Mouse (Mus musculus): ENCODE results near the gene Clec2i. TPM values are rescaled to one million over a fixed set of nuclear protein-coding genes. Genes with fewer than 3 reads are reported as not detected.
"Not testable (repeated sequence)": the region's sequence is repeated elsewhere in the genome, so short reads cannot be mapped to it uniquely, and the experiment has no call there.

The Clec2i gene
- total RNA-seq, 2 experiments from 2014 or later = 38.5 to 59.7 TPM

DNA sequence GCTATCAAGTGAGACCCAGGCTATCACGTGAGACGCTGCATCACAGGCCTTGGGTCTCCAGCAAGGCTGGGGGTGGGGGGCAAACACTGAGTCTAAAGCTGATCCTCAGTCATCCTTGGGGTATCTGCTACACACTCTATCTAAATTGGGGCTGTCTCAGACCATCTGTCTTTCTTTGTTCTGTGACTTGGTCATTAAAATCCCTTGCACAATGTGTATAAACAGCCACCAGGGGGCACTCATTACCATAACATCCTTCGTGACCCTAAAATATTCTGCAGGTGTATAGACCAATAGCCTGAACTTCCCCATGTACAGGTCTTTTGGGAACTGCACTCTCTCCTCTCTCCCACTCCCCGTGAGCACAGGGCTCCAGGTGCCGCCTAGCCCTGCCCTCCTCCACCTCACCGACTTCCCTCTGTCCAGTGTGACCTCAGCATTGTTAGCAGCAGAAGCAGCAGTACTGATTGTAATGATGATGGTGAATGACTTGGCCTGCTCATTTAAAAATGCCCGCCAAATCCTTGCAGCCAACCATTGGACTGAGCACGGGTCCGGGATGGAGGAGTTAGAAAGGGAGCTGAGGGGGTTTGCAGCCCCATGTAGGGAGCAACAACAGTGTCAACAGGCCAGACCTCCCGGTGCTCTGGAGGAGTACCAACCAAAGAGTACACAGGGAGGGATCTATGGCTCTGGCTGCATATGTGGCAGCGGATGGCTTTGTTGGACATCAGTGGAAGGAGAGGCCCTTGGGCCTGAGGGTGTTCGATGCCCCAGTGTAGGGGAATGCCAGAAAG, 33.2 kb upstream of the Clec2i start:
- peak; percentile 69 for ATAC-seq (ENCODE audit: poor library complexity, severe bottlenecking)

- no peak for ATAC-seq (ENCODE audit: poor library complexity, severe bottlenecking)
Observed at GRCm38 (mm10) chr6:128854895-128855294, 32.5 kb upstream of the Clec2i start.

DNA sequence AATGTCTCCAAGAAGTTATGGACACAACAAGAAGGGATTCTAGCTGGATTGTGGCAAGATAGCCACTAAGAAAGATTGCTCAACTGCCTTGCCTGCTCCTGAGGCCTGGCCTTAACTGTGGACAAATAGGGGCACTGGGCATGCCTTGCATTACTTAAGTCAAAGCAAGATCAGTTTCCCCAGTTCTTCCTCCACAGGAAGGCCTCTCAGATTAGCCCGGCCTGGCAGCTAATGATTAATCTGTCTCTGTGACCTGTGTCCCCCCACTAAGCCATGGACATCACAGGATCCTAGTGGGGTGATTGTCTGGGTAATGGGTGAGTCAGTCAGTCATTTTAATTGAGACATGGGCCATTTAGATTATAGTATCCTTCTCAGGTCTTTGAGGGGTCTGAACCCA, 31.9 kb upstream of the Clec2i start:
- no peak for ATAC-seq (ENCODE audit: poor library complexity, severe bottlenecking)

DNA sequence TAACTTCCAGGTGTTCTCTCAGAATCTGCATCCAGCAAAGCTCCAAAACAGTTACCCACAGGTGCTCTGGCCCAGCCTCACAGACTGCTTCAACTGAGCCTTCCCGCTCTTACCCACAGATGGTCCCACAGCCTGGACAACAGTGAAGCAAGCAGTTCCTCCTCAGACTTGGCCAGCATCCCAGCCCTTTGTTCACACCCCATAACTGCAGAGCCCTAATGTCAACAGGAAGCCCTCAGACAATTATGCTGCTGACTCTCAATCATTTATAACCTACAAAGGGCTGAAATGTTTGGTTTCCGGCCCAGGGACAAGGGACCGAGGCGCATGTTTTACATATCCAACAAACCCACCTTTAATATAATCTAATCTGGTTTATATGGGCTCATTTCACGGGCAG, 31.1 kb upstream of the Clec2i start:
- ATAC-seq (ENCODE audit: poor library complexity, severe bottlenecking) = peak; percentile 74

DNA sequence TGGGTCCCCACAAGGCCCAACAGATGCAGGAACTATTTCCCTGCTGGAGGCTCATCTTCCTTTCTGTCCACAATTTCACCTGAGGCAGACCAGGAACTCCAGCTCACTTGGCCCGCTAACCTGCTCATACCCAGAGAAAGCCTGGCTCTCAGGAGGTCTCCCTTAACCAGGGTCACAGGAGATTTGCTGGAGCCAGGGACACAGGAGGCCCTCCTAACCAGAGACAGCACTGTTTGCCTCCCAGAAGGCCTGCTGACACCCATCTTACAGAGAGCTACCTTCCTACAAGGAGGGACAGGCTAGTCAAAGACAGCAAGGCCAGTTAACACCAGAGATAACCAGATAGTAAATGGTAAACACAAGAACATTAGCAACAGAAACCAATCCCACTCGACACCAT, 29.4 kb upstream of the Clec2i start:
- no peak for ATAC-seq (ENCODE audit: poor library complexity, severe bottlenecking)

- ATAC-seq (ENCODE audit: poor library complexity, severe bottlenecking) = no peak
Observed at GRCm38 (mm10) chr6:128868861-128869260, 18.5 kb upstream of the Clec2i start.

DNA sequence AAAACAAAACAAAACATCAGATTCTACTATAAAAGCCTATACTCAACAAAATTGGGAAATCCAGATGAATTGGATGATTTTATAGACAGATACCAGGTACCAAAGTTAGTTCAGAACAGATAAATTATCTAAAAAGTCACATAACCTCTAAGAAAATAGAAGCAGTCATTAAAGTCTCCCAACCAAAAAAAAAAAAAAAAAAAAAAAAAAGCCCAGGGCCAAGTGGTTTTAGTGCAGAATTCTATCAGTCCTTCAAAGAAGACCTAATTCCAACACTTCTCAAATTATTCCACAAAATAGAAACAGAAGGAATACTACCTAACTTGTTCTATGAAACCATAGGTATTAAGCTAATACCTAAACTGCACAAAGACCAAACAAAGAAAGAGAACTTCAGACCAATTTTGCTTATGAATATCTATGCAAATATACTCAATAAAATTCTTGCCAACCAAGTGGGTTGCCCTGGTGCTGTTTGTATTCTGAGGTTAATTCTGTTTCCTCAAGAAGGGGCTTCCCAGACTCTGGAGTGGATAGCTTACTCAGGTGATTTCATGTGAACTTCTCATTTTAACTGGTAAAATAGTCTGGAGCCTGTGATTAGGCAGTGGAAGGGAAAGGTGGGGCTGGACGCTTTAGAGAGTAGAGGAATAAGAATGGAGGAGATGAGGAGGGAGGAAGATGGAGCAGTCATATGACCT, 15.3 kb upstream of the Clec2i start:
- no peak for ATAC-seq (ENCODE audit: poor library complexity, severe bottlenecking)

- peak; percentile 76 for ATAC-seq (ENCODE audit: poor library complexity, severe bottlenecking)
Observed at GRCm38 (mm10) chr6:128888834-128889233, 1.4 kb downstream of the Clec2i start.

DNA sequence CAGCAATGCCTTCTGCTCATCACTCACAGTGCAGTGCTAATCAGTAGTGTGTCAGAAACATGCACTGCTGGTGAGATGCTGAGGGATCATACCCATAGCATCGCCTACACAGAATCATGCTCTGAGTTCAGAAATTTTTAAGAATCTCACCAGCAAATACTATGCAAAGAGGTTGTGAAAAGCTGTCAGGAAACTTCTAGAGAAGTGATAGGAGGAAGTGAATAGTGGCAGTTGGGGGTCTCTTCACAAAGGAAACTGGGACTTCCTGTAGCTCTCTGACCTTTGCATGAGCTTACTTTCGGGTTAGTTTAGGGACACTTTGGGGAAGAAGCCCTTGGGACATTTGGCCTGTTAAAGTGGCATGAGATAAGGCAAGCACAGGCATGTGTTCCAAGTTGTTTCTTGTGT, 3.6 kb downstream of the Clec2i start, which contains the start of gene BC035044:
Gene BC035044, minus strand, starts transcription at position 179 of the 408 bp plus-strand sequence.
- ATAC-seq (ENCODE audit: poor library complexity, severe bottlenecking) = peak; percentile 51

- ATAC-seq (ENCODE audit: poor library complexity, severe bottlenecking) = no peak
Observed at GRCm38 (mm10) chr6:128895404-128896001, 8.1 kb downstream of the Clec2i start.

GRCm38 (mm10) chr6:128900044-128900443, 12.7 kb downstream of the Clec2i start:
- ATAC-seq (ENCODE audit: poor library complexity, severe bottlenecking) = no peak

DNA sequence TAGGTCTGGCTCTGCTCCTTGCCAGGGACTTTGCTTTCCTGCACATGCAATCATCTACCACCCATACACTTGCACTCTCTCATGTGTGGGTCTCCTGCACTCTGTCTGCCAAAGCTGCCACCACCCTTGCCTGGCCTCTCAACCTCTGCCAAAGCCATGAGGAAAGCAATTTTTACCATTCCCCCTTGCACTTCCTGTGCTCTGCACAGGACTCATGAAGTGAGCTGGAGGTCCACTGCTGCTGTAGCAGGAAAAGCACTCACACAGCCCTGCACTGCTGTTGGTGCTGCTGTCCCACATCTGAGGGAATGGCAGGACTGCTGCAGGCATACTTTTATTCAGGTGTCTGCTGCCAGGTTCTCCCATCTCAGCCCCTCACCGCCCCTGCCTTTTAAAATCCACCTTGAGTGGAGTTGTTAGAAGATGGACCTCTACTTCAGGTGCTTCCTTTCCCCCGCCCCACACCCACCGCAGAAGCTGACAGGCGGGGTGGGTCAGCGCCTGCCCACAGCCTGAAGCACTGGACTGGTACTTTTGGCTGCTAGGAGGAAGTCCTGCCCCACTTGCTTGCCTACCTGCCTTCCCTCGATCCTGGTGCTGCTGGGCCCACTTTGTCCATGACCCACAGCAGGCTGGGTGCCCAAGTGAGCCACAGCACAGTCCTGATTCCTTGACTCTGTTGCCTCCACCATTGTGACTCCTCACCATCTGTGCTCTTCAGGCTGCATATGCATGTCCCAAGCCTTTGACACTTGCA, 13.6 kb downstream of the Clec2i start:
- peak; percentile 40 for ATAC-seq (ENCODE audit: poor library complexity, severe bottlenecking)

DNA sequence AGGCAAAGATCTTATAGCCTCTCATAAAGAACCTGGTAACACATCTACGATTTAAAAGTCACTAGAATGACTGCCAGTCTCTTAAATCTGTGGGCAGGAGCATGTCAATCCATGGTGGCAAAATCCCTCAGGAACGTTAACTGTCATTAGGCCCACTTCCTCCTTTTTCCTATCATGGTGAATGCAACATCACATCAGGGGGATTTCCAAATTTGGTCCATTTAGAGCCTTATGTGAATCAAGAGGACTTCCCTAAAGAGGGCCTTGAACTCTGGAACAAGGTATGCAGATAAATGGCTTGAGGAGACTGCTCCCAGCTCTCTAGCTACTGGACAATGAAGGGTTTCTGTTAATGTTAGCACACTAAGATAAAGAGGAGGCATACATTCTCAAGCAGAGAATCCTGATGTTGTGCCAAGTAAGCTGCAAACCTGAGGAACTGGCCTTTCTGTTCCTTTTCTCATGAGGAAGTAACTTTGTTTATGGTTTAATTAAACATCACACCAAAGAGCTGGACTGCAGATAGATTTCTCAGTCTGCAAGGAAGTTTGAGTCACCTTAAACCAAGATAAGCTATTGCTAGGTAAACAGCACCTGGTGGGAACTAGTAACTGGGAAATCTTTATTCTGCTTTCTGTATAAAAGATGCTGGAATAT, 26.3 kb downstream of the Clec2i start:
- peak; percentile 83 for ATAC-seq (ENCODE audit: poor library complexity, severe bottlenecking)

DNA sequence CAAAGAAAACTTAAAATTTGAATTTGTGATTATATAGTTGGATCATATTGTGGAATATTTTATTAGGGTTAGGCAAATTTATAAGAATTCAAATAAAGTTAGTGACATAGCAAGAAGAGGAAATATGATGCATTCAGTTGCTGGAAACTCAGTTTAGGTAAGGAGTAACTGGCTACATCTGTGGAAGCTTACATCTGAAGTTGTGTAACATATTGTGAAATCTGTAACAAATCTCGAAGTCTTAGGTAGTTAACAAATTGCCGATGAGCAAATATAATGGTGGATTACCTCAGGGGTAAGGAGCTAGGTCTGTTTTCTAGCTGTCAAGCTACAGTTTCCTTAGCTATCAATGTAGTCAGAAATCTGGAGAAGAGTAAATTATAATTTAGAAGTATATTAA, 29.9 kb downstream of the Clec2i start:
- ATAC-seq (ENCODE audit: poor library complexity, severe bottlenecking) = peak; percentile 58; the same call in 1 of the 2 replicates

GRCm38 (mm10) chr6:128933050-128933449, 45.7 kb downstream of the Clec2i start:
- no peak for ATAC-seq (ENCODE audit: poor library complexity, severe bottlenecking)

GRCm38 (mm10) chr6:128934081-128934480, 46.7 kb downstream of the Clec2i start, which contains the start of gene Clec2g:
TSS of gene Clec2g (plus strand) at chr6:128934381.
- ATAC-seq (ENCODE audit: poor library complexity, severe bottlenecking) = not testable (repeated sequence)

DNA sequence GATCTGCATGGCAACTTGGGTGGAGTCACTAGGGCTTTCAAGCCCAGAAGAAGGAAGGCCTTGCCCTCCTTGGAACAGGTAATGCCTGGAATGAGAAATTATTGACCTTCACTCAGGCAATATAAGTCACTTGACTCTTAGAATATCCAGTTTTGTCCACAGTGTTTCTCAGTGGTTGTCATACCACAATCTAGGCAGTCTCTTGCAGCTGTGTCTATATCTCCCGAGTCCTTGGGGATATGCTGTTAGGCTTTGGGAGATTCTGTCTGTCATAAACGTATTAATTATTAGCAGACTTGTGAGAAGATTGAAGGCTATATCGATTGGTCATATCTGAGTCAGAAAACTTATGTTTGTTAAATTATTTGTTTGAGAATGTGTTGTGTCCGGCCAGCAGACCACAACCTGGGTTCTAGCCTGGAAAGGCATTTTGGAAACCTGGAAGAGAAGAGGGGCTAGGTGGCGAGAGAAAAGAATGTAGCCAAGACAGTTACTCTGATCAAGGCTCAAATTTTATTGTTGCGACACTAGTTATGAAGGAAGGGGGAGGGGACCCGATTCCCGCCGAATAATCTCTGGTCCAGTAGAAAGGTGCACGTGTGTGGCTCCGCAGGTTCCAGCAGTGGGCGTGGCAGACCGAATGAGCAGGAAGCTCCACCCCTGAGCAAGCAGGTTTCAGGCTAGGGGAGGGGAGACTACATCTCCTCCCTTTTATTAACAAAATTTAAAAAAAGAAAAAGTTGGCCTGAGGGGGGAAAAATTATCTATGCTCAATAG, 48.7 kb downstream of the Clec2i start:
- not testable (repeated sequence) for ATAC-seq (ENCODE audit: poor library complexity, severe bottlenecking)

DNA sequence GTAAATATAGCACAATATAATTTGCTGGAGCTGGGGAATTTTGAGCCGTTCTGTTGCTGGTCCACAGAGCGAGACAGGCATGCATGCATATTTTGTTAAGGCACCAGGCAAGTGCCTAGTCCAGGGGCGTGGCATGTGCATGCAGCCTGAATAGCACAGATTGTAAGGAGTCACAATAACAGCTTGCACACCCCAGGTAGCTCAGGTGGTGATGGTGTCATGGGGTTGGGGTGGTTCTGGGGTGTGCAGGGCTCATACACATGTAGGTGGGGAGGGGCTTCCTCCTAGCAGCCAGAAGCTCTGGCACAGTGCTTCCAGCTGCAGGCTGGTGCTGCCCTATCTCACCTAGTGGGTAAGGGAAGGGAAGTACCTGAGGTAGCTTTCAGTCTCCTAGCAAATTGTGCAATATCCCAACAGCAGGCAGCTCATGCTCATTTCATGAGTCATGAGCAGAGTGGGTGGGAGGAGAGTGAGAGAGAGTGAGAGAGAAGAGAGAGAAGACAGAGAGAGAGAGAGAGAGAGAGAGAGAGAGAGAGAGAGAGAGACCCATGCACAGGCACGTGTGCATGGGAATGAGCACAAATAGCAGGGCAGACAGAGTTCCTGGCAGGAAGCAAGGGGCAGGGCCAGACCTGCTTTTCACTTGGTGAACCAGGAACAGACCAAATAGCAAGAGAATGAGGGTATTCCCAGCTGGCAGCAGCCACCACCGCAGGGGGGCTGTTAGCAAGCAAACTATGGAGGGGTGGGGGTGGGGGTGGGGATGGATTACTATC, 54.4 kb downstream of the Clec2i start:
- peak; percentile 40 for ATAC-seq (ENCODE audit: poor library complexity, severe bottlenecking)

GRCm38 (mm10) chr6:128945564-128945963, 58.2 kb downstream of the Clec2i start:
- no peak; the same call in 1 of the 2 replicates for ATAC-seq (ENCODE audit: poor library complexity, severe bottlenecking)

All from megakaryocyte, adult 5-6 weeks (primary cell).